Mouse (Mus musculus): ENCODE data around the gene C130050O18Rik. TPM values are rescaled to one million over a fixed set of nuclear protein-coding genes. Genes with fewer than 3 reads are reported as not detected.
"Not testable (repeated sequence)": the region's sequence is repeated elsewhere in the genome, so short reads cannot be mapped to it uniquely, and the experiment has no call there.

The C130050O18Rik gene
- total RNA-seq, 2 experiments from 2014 or later, result 0.49 to 0.79 TPM

DNA sequence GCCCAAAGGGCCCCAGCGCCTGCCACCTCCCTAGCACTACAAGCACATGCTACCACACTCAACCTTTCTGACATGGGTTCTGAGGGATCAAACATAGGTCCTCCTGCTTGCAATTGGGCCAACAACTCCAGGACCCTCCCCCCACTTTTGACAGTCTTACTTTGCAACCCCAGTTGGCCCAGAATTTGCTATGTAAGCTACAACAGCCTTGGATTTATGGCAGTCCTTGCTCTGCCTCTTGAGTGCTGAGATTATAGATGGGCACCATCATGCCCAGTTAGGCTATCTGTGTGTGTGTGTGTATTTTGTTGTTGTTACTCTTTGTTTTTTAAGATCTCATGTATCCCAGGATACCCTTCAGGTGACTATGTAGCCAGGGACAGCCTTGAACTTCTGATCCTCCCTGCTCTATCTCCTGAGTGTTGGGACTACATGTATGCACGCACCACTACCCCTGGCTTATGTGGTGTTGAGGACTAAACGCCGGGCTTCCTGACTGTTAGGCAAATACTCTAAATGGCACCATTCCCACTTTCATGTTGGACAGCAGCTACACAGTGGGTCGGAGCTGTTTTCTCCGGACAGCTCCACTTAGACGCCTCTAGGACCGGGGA lies 25.2 kb upstream of the C130050O18Rik start:
- no peak for DNase-seq

DNA sequence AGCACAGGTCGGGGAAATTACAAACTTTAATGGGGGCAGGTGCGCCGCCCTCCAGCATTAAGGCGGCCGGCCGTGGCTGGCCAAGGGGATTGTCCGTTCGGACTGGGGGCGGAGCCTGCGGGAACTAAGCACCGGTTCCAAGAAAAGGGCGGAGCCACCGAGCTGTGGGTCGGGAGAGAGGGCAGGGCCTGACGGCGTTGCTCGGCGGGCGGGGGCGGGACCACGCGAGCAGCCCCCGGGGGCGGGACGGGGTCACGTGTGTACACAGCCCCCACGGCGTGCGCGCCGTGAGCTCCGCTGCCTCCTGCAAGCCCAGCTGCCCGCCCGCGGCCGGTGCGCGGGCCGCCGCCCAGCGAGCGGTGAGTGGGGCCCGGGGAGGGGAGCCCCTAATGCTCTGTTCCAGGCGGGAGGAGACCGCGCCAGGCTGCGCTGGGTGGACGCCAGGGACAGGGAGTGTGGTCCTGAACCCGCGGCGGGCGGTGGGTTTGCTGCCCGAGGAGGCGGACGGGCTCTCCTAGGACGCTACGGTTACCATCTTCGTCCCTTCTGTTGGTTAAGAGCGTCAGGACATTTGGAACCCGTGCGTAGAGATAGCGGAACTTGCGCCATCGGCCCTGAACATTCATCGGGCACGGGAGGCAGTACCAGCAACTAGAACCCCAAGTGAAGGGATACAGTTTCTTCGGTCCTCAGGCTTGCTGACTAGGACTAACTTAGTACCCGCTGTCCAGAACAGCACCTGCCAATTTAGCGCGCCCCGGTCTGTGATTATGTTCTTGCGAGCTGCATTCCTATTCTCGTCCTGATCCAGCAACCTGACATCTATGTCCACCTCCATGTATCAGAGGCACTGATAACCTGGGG lies 24.5 kb upstream of the C130050O18Rik start:
- peak; percentile 98 to 99 for DNase-seq

DNA sequence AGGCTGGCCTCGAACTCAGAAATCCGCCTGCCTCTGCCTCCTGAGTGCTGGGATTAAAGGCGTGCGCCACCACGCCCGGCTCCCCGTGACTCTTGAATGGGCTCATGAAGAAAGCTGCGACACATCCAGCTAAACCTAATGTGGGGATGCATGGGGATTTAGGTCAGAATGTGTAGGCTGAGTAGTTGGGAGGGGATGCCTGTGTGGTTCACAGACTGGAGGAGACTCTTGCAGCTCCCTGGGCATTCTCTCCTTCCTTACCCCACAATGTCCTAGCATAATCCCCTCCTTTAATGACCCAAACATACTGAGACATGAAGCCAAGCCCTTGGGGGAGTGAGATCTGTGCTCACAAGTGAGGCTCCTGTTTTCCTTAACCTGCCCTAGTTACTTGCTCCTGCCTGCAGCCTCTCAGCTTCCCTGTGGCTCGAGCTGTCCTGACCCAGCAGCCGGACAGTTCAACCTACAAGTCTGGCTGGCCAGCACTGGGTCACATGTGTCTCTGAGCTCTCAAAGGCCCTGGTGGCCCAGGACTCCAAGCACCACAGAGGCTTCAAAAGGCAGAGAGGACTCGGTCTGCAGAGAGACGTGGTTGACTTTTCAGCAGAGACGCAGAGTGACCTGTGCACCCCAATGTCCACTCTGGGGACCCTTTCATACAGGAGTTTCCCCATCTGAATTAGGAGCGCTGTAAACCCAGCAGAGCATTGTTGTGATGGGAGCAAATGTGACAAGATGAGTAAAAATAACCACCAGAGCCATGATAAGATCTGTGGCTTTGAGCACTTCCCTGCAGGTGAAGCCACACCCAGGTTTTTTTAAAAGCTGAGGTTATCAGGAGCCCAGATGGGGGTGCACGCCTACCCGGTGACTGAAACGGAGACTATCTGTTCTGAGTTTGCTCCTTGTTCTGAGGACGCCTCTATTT lies 23.2 kb upstream of the C130050O18Rik start:
- no peak for DNase-seq

DNA sequence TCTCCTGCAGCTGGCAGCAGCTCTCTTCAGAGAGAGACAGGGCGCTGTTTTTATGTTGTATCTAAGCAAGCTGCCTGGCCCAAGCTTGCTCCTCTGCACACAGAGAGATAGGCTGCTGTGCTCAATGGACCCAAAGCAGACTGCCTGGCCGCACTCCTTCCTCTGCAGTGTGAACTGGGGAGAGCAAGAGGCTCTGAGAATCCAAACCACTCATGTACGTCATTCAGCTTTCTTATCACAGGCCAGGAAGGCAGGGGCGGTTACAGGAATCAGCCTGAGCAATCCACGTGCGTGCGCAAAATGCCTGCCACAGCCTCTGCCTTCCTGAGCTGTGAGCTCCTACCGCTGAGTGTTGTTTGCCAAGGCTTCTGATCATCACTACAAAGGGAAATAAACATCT lies 22.3 kb upstream of the C130050O18Rik start:
- DNase-seq, result peak; percentile 52 to 66

DNA sequence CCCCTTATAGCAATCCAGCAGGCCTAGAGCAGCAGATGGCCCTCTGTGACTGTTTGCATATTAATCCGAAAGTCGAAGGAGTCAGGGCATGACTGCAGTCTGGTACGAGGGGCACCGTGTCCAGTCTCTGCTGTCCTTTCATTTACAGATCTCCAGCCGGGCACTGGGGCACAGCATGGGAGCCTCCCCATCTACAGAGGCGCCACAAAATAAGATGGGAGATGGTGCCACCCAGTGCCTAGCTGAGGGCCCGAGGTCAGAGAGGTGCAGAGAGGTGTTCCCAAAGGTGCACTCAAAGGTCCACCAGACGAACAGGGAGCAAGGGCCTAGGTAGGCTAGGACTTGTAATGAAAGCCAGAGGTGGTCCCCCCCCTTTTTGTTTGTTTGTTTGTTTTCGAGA lies 21.8 kb upstream of the C130050O18Rik start:
- DNase-seq, result no peak

DNA sequence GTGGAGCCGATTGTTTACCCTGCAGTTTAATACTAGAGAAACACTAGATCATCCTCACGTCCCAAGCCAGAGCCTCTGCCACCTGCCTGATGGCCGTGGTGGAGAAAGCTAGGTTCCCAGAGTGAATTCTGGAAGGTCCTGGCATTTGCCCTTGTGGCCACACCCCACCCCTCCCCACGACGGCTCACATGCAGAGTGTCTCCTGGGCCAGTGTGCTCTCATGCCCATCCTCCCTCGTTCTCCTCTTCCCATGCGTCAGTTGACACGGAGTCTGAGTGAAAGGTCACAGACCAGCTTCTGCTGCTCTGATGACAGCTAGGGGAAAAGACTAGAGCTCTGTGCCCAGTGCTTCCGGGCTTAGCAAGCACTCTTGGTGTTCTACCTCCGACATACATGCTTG lies 20.5 kb upstream of the C130050O18Rik start:
- DNase-seq, result peak; percentile 62 to 78

DNA sequence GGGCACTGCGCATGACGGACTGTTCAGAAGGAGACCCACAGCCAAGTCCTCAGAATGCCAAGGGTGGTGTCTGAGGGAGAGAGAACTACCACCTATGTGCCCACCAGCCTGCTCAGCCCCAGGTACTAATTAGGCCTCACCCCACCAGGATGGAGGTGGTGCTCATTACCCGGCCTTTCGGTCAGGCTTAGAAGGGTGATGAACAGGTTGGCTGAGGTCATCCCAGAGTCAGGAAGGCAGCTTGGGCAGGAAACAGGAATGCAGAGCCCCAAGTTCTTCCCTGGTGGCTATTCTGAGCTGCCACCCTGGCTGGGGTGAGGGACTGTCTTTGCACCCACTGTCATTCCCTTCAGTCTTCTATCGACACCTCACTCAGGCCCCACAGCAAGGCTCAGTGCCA lies 19.0 kb upstream of the C130050O18Rik start:
- no peak for DNase-seq

DNA sequence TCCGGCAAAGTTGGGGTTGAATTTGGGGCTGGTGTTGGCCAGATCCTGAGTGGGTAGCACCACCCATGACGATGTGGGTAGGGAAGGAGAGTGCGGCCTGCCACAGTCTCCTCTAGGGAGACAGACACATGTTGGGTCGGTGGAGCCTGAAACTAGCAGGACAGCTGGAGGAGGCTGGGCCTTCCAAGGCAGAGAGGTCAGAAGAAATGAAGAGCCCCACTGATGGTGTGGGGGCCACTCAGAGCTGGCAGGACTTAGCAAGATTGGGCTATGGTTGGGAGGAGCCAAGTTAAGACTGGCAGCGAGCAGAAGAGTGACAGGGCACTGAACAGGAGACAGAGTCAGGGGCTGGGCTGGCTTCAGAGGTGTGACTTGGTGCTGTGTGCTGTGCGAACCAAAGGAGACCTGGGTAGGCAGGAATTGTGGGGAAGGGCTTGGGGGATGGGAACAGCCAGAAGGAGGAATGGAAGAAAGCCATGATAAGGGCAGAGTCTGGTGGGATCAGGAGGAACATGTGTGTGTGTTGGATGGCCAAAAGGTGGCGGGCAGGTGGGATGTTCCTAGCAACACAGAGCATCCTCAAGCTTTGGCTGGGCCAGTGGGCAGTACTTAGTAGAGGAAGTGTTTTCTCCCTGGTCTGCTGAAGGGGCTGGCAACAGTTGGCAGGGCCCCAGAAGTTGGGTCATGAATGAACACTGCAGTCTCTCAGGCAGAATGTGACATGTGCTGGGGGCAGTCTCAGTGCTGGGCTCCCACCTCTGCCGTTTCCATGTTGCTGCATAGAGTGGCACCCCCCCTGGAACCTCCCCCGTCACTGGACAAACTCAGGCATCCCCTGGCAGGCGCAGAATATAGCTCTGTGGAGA lies 17.5 kb upstream of the C130050O18Rik start:
- DNase-seq, result peak in 1 of 2 experiments; percentile 43

DNA sequence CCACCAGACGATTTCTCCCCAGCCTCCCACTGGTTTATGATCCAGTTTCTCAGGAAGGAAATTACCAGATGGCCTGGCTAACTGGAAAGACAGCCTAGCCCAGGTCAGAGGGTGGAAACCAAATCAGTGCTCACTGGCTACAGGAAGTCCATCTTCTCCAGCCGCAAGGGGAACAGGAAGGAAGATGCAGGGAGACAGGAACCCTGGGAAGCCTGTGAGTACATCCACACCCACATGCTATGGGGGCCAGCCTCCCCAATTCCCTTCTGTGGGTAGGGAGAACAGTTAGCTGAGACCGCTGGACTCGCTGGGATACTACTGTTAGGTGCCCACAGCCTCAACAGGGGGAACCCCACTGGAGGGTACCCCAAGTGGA lies 16.9 kb upstream of the C130050O18Rik start:
- no peak for DNase-seq

DNA sequence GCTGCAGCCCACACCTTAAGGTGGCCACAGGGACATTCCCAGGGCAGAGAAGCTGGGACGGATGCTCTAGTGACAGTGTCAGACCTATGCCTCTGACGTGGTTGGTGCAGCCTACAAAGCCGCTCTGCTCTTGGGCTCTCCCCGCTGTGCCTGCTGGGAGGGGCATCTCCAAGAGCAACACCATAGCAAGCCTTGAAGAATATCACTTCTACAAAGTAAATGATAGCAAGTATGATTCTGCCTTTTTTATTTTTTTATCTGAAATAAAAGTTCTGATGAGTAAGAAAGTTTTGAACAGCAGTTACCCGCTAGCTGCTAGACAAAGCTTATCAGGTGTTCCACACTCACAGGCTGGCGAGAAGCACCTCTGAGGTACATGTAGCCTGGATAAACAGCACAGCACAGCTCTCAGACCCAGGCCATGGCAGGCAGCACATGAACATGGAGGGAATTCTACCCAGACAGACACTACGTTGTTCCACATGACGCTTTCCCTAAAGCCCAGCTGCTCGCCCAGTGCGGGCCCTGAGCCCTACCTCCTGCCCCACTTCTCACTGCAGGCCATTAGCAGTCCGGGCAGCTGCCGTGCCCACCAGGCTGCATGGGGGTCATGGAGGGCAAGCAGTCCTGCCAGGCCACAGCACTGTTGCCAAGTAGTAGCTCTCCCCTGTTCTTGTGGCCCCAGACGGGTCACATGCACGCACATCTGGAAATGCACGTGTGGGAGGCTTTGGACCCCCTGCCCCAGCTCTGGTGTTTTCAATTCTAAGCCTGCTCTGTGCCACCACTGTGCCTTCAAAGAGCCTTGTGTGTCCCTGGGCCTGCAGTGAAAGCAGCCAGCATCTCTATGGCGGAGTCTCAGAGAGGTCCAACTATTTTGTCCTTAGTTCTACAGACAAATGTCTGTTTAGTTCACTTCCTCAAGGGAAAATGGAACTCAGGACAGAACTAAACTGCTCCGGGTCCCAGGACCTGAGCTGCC lies 16.1 kb upstream of the C130050O18Rik start:
- no peak for DNase-seq

DNA sequence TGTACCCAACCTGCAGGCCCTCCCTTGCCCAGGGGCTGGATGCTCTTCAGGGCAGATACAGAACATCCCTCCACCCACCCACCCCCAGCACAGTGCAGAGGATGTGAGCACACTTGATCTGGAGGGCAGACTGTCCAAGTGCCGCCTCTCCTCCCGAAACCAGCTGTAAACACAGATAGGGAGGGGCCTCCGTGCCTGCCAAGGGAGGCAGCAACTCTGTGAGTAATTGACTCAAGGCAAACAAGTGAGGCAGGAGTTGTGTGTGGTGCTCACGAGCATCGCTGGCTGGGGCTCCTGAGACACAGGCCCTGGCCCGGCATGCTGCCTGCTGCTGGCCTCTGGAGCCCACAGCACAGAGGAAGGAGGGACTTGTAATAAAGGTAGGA lies 15.4 kb upstream of the C130050O18Rik start:
- DNase-seq, result peak; percentile 78 to 79

DNA sequence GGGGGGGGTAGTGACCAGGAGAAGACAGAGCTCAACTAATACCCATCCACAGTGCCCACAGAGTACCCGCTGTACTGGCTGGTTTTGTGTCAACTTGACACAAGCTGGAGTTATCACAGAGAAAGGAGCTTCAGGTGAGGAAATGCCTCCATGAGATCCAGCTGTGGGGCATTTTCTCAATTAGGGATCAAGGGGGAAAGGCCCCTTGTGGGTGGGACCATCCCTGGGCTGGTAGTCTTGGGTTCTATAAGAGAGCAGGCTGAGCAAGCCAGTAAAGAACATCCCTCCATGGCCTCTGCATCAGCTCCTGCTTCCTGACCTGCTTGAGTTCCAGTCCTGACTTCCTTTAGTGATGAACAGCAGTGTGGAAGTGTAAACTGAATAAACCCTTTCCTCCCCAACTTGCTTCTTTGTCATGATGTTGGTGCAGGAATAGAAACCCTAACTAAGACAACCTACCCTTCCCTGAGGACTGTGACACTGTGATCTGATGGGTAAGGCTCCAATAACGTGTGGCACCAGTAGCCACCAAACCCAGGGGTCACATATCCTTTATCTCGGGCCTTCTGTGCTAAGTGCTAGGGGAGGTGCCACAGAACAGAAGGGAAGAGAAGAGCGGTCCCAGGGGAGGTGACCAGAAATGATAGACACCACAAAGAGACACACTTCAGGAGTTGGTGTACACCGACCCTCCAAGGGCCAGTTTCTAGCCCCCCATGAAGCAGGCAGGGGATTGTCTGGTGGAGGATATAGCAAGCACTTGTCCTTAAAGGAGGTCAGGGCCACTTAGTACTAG lies 14.6 kb upstream of the C130050O18Rik start:
- not testable (repeated sequence) for DNase-seq

DNA sequence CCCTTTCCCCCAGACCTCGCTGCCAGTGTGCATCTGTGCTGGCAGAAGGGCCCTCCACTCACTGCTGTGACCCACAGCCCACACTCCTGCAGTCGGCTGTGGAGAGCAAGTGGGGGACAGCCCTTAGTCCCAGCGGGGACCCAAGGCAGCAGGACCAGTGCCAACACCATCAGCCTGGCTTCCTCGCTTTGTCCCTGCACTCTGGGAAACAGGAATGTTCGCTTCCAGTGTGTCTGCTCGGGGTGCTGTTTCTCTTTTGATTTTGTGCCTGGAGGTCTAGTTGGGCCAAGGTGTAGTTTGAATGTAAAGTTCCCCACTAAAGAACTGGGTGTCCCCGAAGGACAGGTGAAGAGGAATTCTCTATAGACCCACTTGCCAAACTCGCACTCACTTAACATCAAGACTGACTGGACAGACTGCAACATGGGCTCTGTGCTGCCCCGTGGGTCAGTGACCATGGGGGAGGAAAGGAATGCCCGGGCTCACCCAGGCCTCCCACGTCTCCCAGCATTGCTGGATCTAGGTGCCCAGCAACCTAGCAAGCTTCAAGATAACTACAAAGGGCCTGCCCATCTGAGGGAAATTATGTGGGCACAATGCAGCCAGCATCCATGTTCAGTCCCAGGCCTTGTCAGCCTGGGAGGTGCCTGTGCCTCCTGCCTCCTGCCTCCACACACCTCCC lies 13.6 kb upstream of the C130050O18Rik start:
- DNase-seq, result no peak

DNA sequence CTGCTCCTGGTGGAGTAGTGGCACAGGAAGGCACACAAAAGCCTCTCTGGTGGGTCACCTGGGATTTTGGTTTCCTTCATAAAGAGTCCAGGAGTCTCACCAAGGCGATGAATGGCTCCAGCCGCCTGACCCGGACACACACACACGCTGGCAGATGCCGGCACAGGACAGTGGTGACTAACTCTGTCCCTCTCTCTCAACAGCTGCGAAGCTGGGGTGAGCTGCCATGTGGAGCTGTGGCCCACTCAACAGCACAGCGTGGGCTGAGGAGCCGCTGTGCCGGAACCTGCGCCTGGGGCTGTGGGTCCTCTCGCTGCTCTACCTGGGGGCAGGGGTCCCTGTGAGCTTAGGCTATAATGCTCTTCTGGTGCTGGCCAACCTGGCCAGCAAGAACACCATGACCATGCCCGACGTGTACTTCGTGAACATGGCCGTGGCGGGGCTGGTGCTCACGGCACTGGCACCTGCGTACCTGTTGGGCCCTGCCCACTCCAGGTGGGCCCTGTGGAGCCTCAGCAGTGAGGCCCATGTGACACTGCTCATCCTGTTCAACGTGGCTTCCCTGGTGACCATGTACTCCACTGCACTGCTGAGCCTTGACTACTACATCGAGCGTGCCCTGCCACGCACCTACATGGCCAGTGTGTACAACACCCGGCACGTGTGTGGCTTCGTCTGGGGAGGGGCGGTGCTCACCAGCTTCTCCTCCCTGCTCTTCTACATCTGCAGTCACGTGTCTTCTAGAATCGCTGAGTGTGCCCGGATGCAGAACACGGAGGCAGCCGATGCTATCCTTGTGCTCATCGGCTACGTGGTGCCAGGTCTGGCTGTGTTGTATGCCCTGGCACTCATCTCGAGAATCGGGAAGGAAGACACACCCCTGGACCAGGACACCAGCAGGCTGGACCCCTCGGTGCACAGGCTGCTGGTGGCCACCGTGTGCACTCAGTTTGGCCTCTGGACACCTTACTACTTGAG lies 12.6 kb upstream of the C130050O18Rik start:
- no peak for DNase-seq

DNA sequence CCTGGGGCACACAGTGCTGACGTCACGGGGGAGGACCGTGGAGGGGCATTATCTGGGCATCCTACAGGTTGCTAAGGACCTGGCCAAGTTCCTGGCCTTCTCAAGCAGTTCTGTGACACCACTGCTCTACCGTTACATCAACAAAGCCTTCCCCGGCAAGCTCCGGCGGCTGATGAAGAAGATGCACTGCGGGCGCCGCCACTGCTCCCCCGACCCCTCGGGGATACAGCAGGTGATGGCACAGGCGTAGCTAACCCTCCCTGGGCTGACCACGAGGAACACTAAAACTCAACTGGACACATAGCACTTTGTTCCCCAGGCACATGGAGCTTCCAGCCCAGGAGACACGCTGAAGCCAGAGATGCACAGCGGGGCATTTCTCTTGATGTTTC lies 11.9 kb upstream of the C130050O18Rik start:
- no peak for DNase-seq

DNA sequence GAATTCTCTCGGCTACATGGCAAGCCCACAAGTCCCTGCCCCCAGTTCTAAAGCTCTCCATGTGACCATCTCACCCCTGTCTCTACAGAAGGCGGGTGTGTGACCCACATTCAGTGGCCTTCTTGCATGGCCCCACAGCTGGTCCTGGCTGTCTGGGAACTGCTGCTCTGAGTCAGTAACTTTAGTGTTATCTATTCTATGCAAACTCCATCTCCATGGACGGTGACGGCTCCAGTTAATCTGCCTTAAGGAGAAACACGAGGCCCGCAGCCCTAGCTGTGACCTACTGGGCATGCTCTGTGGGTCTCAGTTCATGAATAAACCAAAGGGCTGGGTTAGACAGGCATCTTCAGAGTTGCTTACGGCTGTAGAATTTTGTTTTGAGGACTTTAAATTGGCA lies 10.7 kb upstream of the C130050O18Rik start:
- DNase-seq, result no peak

DNA sequence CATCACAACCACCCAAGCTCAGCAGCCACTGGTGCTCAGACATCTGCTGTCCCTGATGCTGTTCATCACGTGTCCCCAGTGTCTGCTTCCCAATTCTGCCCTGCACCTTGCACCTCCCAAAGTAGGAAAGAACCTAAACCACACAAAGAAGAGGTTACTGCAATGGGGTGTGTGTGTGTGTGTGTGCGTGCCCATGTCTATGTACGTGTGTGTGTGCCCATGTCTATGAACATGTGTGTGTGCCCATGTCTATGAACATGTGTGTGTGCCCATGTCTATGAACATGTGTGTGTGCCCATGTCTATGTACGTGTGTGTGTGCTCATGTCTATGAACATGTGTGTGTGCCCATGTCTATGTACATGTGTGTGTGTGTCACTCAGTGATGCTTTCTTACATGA lies 9.6 kb upstream of the C130050O18Rik start:
- DNase-seq, result no peak
